Mouse (Mus musculus) olfactory bulb, adult 2 months (tissue): ENCODE results near the gene Efhd2. TPM values are rescaled to one million over a fixed set of nuclear protein-coding genes. Genes with fewer than 3 reads are reported as not detected.
A peak's percentile ranks its signal among the peaks of the same experiment; 100 is the strongest.

ENCODE experiments used
- H3K27ac ChIP-seq: fragments of 200-500 bp; 2 replicates; pipeline ENCODE4 v1.5.1; 2012; ENCODE audit warnings: low read depth, low read length; ENCODE audit not compliant: insufficient read depth
- H3K4me1 ChIP-seq: fragments of 200-500 bp; 2 replicates; pipeline ENCODE4 v1.6.1; 2012; ENCODE audit warnings: low read length; ENCODE audit not compliant: control insufficient read depth, insufficient read depth
- H3K4me3 ChIP-seq: fragments of 200-500 bp; 2 replicates; pipeline ENCODE4 v1.5.1; 2012; ENCODE audit warnings: mild to moderate bottlenecking, low read depth, low read length, moderate library complexity; ENCODE audit not compliant: insufficient read depth
- CTCF ChIP-seq: fragments of 200-500 bp; IDR thresholded peaks from 2 replicates; pipeline ENCODE4 v1.5.1; 2012; ENCODE audit warnings: low read depth, mild to moderate bottlenecking, low read length, moderate library complexity; ENCODE audit not compliant: insufficient read depth
- POLR2A ChIP-seq: fragments of 200-500 bp; IDR thresholded peaks from 2 replicates; pipeline ENCODE4 v1.6.1; 2012; ENCODE audit warnings: mild to moderate bottlenecking, low read depth, low read length, moderate library complexity; ENCODE audit not compliant: insufficient read depth
- WGBS: fragments of 180-500 bp; shearing (Covaris S2); methylation state at CpG from one replicate; pipeline ENCODE4 v1.1.7; 2018; 5-methylcytosine and 5-hydroxymethylcytosine counted together
- polyA plus RNA-seq: library from polyadenylated mRNA; stranded (reverse); fragments of >200 nt; gene quantifications from 2 replicates; pipeline ENCODE4 v1.2.4, GENCODE M21; 2012; ENCODE audit warnings: low replicate concordance; ENCODE audit not compliant: missing spikeins, insufficient read depth, insufficient read length

The Efhd2 gene
- polyA plus RNA-seq, 1 experiment, result not detected

DNA sequence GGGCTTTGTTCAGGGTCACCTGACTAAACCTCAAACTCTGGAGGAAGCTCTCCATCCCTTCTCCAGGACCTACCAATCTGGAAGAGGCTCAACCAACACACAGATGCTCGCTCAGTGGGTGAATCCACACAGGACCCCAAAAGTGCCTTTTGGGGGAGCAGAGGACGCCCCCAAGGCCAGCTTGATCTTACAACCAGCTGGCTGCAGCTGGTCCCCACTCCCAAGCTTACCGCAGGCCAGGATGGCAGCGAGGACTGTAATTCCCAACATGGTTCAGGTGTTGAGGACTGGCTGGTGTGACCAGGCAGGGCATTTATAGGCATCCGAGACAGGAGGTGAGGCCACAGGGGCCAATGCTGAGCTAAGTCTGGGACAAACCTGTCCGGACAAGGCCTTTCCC lies 28.7 kb downstream of the Efhd2 start, which contains the start of gene Ctrc:
Gene Ctrc (minus strand): TSS at position 361 of the 400 bp plus-strand sequence.
- TF ChIP-seq CTCF (no peak), POLR2A (no peak)
- 89% methylated on average over 6 of the region's 6 CpGs for WGBS

DNA sequence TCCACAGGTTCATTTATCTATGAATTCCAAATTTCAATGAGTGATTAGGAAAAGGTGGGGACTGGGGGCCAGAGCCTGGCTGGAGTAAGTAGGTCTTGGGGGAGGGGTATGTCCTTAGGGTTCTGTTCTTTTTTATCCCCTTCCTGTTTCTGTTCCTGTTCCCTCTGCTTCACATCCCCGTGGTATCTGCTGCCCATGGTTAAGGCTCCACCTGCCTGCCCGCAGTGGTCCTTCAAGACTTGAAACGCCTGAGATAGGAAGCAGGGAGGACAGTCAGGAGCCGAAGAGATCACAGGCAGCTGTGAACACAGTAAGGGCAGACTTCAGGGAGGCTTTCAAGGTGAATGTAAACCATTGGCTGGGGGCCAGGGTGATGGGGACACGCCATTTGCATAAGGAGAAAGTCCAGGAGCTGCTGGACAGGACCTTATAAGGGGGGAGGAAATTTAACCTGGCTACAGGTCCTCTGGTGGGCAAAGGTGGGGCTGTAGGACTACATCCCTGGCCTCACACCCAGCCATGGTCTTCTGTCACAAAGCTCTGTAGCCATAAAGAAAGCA lies 40.1 kb downstream of the Efhd2 start:
- WGBS, result 72% methylated on average over 5 of the region's 5 CpGs
- no peak for TF ChIP-seq POLR2A
- TF ChIP-seq CTCF, result no peak
- Histone ChIP-seq H3K27ac (0 out of 2 replicates have a peak overlapping the region, but pooled peaks have one; percentile 46), H3K4me1 (peaks cover 21% of the 10 kb centered on the region), H3K4me3 (no peak overlapping the region)

More for the DNA sequence above, 28.7 kb downstream of the Efhd2 start, which contains the start of gene Ctrc:
- no peak within 1 kb of the TSS for H3K27ac ChIP-seq
- H3K4me3 ChIP-seq, result no peak within 1 kb of the TSS
- H3K4me1 ChIP-seq, result no peaks in the 10 kb centered on the region

DNA sequence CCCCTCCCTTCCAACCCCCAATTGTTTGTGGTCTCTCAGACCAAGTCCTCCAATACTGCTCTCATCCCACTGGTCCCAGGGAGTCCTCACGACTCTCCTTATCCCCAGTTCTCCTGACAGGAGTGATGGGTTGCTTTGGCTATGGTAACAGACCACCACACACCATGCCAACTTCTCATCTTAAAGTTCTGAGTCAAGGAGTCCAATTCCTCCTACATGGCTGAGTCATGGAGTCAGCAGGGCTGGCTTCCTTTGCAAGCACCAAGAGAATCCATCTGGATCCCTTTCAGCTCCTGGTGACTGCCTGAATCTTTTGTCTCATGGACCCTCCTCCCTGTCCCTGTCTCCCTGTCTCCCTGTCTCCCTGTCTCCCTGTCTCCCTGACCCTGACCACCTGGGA lies 40.8 kb downstream of the Efhd2 start:
- 11% methylated on average over 1 of the region's 1 CpGs for WGBS
- Histone ChIP-seq H3K27ac (peak overlapping the region; percentile 46; the same call in 1 of the 2 replicates), H3K4me3 (no peak overlapping the region), H3K4me1 (peaks cover 21% of the 10 kb centered on the region)
- TF ChIP-seq POLR2A, result no peak
- TF ChIP-seq CTCF, result no peak

DNA sequence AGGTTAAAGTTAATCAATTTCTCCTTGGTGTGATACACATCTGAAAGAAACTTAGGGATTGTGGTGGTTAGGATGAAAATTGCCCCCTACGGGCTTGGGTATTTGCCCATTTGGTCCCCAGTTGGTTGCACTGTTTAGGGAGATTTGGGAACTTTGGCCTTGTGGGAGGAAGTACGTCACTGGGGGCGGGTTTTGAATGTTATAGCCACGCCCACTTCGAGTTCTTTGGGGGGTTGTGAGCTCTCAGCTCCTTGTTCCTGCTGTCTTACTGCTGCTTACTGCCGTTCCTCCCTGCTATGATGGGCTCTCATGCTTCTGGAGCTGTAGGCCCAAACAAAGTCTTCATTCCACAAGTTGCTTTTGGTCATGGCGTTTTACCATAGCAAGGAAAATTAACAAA lies 43.4 kb downstream of the Efhd2 start:
- H3K4me3 ChIP-seq, result no peak overlapping the region
- WGBS, result 79% methylated on average over 7 of the region's 7 CpGs
- H3K4me1 ChIP-seq, result peaks cover 25% of the 10 kb centered on the region
- no peak for TF ChIP-seq CTCF
- TF ChIP-seq POLR2A, result no peak
- 0 out of 2 replicates have a peak overlapping the region, but pooled peaks have one; percentile 74 for H3K27ac ChIP-seq

DNA sequence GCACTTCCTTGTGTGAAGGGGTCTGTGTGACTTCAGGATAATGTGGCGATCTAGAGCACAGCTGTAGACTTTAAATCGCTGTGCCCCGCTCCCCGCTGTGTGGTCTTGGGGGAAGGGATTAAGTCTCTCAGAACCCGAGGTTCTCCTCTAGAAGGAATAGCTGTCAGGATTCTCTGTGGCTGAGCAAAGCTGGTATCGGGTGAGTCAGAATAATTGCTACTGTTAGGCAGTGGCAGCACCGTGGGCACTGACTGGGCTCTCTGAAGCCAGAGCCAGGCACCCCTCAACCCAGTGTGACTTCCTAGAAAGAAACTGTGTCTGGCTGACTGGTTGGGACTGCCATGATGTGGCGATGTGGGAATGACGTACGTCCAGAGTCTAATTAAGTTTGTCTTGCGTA lies 44.3 kb downstream of the Efhd2 start:
- Histone ChIP-seq H3K4me1 (peaks cover 25% of the 10 kb centered on the region), H3K4me3 (no peak overlapping the region), H3K27ac (peak overlapping the region; percentile 74)
- 16% methylated on average over 11 of the region's 11 CpGs for WGBS
- no peak for TF ChIP-seq POLR2A
- no peak for TF ChIP-seq CTCF

DNA sequence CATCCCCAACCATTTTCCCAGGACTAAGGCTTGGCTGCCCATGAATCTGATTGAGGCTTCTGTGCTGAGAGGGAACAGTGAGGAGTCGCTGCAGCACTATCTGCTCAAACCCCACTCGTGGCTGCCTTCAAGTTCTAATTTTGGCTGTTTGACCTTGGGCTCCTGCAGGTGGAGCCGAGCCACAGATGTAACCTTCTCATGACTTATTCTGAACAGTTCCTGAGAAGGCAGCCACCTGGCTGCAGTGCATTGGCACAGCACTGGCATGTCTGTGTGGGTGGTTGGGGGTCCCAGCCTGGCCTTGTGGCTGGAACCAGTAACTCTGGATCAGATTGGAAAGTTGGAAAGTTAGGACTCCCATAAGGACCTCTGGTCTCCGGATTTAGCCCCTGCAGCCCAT lies 46.5 kb downstream of the Efhd2 start:
- WGBS, result 75% methylated on average over 4 of the region's 4 CpGs
- no peak for TF ChIP-seq CTCF
- no peak for TF ChIP-seq POLR2A

DNA sequence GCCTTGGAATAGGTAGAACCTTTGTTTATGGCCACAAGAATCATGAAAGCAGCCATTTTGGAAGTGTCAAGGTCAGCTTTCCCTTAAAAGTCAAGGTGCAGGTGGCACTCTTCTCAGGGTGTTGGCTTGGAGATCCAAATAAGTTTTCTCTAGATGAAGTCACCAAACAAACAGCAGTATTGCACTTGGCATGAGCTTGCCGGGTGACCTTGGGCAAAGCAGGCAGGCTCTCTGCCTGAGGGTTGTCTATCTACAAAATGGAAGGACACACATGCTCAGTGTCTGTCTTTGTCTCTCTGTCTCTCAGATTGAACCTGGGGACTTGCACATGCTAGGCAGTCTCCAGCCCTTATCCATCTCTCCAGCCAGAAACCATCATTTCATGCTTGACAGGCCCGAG lies 47.3 kb downstream of the Efhd2 start:
- Histone ChIP-seq H3K4me3 (no peak overlapping the region), H3K27ac (no peak overlapping the region), H3K4me1 (peaks cover 15% of the 10 kb centered on the region)
- WGBS, result 98% methylated on average over 2 of the region's 2 CpGs
- no peak for TF ChIP-seq CTCF
- TF ChIP-seq POLR2A, result no peak

More for the DNA sequence above, 46.5 kb downstream of the Efhd2 start:
- H3K4me1 ChIP-seq, result peaks cover 15% of the 10 kb centered on the region
- no peak overlapping the region for H3K4me3 ChIP-seq
- no peak overlapping the region for H3K27ac ChIP-seq

DNA sequence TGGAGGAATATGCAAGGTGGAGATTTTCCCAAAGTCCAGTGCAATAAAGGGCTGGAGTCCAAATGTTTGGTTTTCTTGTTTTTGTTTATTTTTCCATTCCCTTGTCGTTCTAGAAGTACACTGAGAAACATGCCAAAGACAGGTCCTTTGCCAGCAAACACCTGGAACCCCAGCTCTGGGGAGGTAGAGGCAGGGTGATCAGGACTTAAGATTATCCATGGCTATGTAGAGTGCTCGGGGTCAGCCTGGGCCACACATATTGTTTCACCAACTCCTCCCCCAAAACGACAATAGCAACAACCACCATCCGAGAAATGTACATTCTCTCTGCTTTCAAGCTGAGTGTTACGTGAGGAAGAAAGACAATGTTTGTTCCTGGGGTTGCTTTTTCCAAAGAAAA lies 48.7 kb downstream of the Efhd2 start, which contains the start of gene Cela2a:
Gene Cela2a (minus strand): TSS at position 101 of the 400 bp plus-strand sequence.
- Histone ChIP-seq H3K4me1 (peaks cover 9% of the 10 kb centered on the region), H3K4me3 (no peak within 1 kb of the TSS), H3K27ac (no peak within 1 kb of the TSS)
- 71% methylated on average over 5 of the region's 5 CpGs for WGBS
- TF ChIP-seq CTCF (no peak), POLR2A (no peak)

DNA sequence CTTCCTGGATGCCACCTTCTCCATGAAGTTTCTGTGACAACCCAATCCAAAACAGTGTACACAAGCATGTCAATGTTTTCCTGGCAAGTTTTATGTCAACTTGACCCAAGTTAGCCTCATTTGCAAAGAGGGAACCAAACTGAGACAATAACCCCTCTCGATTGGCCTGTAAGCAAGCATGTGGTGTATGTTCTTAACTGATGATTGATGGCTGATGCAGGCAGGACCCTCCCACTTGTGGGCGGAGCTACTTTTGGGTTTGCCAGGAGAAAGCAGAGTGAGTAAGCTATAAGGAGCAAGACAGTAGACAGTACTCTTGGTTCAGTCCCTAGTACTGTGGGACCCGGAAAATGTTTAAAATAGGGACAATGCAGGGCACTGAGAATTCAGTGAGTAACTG lies 51.7 kb downstream of the Efhd2 start:
- WGBS, result 57% methylated on average over 3 of the region's 3 CpGs
- Histone ChIP-seq H3K4me1 (peaks cover under 1% of the 10 kb centered on the region; the same call in 1 of the 2 replicates), H3K27ac (no peak overlapping the region), H3K4me3 (no peak overlapping the region)
- no peak for TF ChIP-seq CTCF
- TF ChIP-seq POLR2A, result no peak

DNA sequence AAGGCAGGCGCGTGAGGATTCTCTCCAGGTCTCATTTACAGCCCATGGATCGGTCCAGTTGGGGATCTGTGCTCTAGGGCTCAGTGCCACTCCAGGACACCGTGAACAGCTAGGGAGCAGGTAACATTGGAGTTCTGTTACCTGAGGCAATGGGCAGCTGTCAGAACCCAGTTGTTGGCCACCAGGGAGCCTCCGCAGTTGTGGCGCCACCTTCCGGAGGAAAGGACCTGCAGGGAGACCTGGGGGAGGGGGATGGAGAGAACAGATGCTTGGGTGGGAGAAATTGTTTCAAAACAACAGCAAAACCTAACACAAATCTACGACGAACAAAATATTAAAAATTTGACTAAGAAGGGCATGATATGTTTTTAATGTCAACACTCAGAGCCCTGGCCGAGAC lies 52.6 kb downstream of the Efhd2 start:
- no peak overlapping the region for H3K27ac ChIP-seq
- no peaks in the 10 kb centered on the region for H3K4me1 ChIP-seq
- 81% methylated on average over 10 of the region's 10 CpGs for WGBS
- TF ChIP-seq CTCF (no peak), POLR2A (no peak)
- H3K4me3 ChIP-seq, result no peak overlapping the region
